Comparison of ENCODE assay signal across 8 mouse cellular contexts in genomic region chr9:96818128-96818821, GRCm38 (mm10).
DNase-seq lines count a peak whose midpoint lies in the region; ATAC-seq lines count a peak whose summit lies in the region.

No protein-coding gene starts in this region.

- ATAC-seq in erythroblast, adult 5-6 weeks (replicated peaks; ENCODE audit: low FRiP score, poor library complexity, severe bottlenecking), result peak; percentile 72
- ATAC-seq in hindbrain, embryonic 14.5 days (ENCODE audit: low FRiP score), result peak; percentile 62; the same call in 1 of the 2 replicates
- ATAC-seq in midbrain, embryonic 14.5 days (ENCODE audit: low FRiP score, low TSS enrichment), result peak; percentile 63; the same call in 1 of the 2 replicates

- H3K9ac ChIP-seq in hindbrain, embryonic 14.5 days, result no peak overlapping the region
- H3K9ac ChIP-seq in midbrain, embryonic 14.5 days (replicated peaks; ENCODE audit: low read length), result no peak overlapping the region

- H3K36me3 ChIP-seq in hindbrain, embryonic 14.5 days (replicated peaks; ENCODE audit: control insufficient read depth, insufficient read depth), result no peaks in the 10 kb centered on the region
- H3K36me3 ChIP-seq in midbrain, embryonic 14.5 days (ENCODE audit: control insufficient read depth, insufficient read depth, low read length), result 0 out of 2 replicates have a peak, but pooled peaks cover 1% of the 10 kb centered on the region

- H3K27ac ChIP-seq in hindbrain, embryonic 14.5 days, result no peak overlapping the region
- no peak overlapping the region for H3K27ac ChIP-seq in midbrain, embryonic 14.5 days (replicated peaks; ENCODE audit: low read depth, low read length)

- WGBS in hindbrain, embryonic 14.5 days, result 37% methylated on average over 7 of the region's 7 CpGs
- WGBS in midbrain, embryonic 14.5 days, result 38% methylated on average over 7 of the region's 7 CpGs

- H3K4me1 ChIP-seq in hindbrain, embryonic 14.5 days (replicated peaks; ENCODE audit: control insufficient read depth, insufficient read depth, low read length), result no peaks in the 10 kb centered on the region
- H3K4me1 ChIP-seq in midbrain, embryonic 14.5 days (ENCODE audit: control insufficient read depth, insufficient read depth, low read length), result no peaks in the 10 kb centered on the region

- intact Hi-C loops in left cerebral cortex, postnatal 10 days (cut with DNase I), result loop anchor here (2.0 to 5.0 kb wide), 2 partner anchors 147 to 246 kb away; no protein-coding TSS in a partner anchor

- no peak overlapping the region for H3K4me2 ChIP-seq in hindbrain, embryonic 14.5 days (replicated peaks)
- no peak overlapping the region for H3K4me2 ChIP-seq in midbrain, embryonic 14.5 days (ENCODE audit: low read length)

- no peaks in the 10 kb centered on the region for H3K27me3 ChIP-seq in hindbrain, embryonic 14.5 days (ENCODE audit: control insufficient read depth, insufficient read depth, low read length)
- no peaks in the 10 kb centered on the region for H3K27me3 ChIP-seq in midbrain, embryonic 14.5 days (ENCODE audit: control insufficient read depth, insufficient read depth, low read length)

- H3K4me3 ChIP-seq in hindbrain, embryonic 14.5 days (replicated peaks; ENCODE audit: low read length), result no peak overlapping the region
- no peak overlapping the region for H3K4me3 ChIP-seq in midbrain, embryonic 14.5 days (replicated peaks; ENCODE audit: low read depth, low read length)

- H3K9me3 ChIP-seq in hindbrain, embryonic 14.5 days (ENCODE audit: control insufficient read depth, low read length), result no peaks in the 10 kb centered on the region
- no peaks in the 10 kb centered on the region for H3K9me3 ChIP-seq in midbrain, embryonic 14.5 days (ENCODE audit: control insufficient read depth, low read length)

- peak; percentile 77 for DNase-seq in layer of hippocampus, adult 11-12 months (ENCODE audit: low spot score)
- no peak for DNase-seq in layer of hippocampus, postnatal 36 days
- DNase-seq in brain, adult 2 months (ENCODE audit: low read depth, low spot score), result peak; percentile 90
- DNase-seq in hindbrain, embryonic 14.5 days (ENCODE audit: low spot score), result peak; percentile 93
- peak; percentile 42 to 81 for DNase-seq in left cerebral cortex, postnatal 10 days (ENCODE audit: extremely low spot score in 1 of 2, low spot score in 2 of 2)
- DNase-seq in midbrain, embryonic 14.5 days, result peak; percentile 94
- DNase-seq in testis, postnatal 10 days (ENCODE audit: low spot score), result peak; percentile 56

Comparison
In these comparisons a context has a peak if more than half of its experiments do, and no peak if none do; other contexts are left out.
1. DNase-seq: peak in layer of hippocampus, adult 11-12 months (single experiment), brain, adult 2 months (single experiment), hindbrain, embryonic 14.5 days (single experiment), left cerebral cortex, postnatal 10 days (2 of 2), midbrain, embryonic 14.5 days (single experiment) and testis, postnatal 10 days (single experiment); none in layer of hippocampus, postnatal 36 days (0 of 2).
2. Peak in every context shown above with its lines, with median percentiles within 50 percentile points of each other: ATAC-seq.